Mouse (Mus musculus) heart, adult 2 months (tissue): ENCODE measurements at regions not wholly inside any gene's neighbourhood (a gene's known extent, or its start where the extent isn't known, plus 50 kb on each side); places are given as distances from the start of the nearest gene placed in this dataset.

Experiments
- DNase-seq, 2 experiments: peaks; one replicate each; pipeline ENCODE4 v3.0.0; 2021
- H3K27ac ChIP-seq: fragments of 200-600 bp; 2 replicates; pipeline ENCODE4 v1.8.1; 2022
- H3K27me3 ChIP-seq: fragments of 200-500 bp; 2 replicates; pipeline ENCODE4 v1.6.1; 2012; ENCODE audit warnings: mild to moderate bottlenecking, low read length, inconsistent platforms, mixed read lengths; ENCODE audit not compliant: control insufficient read depth, insufficient read depth
- H3K36me3 ChIP-seq: fragments of 200-500 bp; 2 replicates; pipeline ENCODE4 v1.6.1; 2012; ENCODE audit warnings: low read length, inconsistent platforms; ENCODE audit not compliant: control insufficient read depth, insufficient read depth
- H3K4me1 ChIP-seq: fragments of 200-500 bp; 2 replicates; pipeline ENCODE4 v1.6.1; 2011; ENCODE audit warnings: low read length; ENCODE audit not compliant: control insufficient read depth, insufficient read depth
- H3K4me3 ChIP-seq: fragments of 200-600 bp; 2 replicates; pipeline ENCODE4 v1.8.1; 2022
- H3K79me2 ChIP-seq: fragments of 200-500 bp; replicated peaks from 2 replicates; pipeline ENCODE4 v1.6.1; 2012; ENCODE audit warnings: mild to moderate bottlenecking, inconsistent platforms, low read length, moderate library complexity, mixed read lengths; ENCODE audit not compliant: control insufficient read depth, insufficient read depth
- H3K9ac ChIP-seq: fragments of 200-500 bp; 2 replicates; pipeline ENCODE4 v1.6.1; 2012; ENCODE audit warnings: low read depth, mild to moderate bottlenecking, control low read depth, inconsistent platforms, low read length, mixed read lengths
- CTCF ChIP-seq: fragments of 200-600 bp; IDR thresholded peaks from 2 replicates; pipeline ENCODE4 v1.8.1; 2022; ENCODE audit warnings: antibody characterized with exemption, mild to moderate bottlenecking, moderate library complexity
- EP300 ChIP-seq: fragments of 200-500 bp; IDR thresholded peaks from 2 replicates; pipeline ENCODE4 v1.6.1; 2011; ENCODE audit warnings: low read depth, low read length, control low read depth; ENCODE audit not compliant: insufficient read depth
- POLR2A ChIP-seq: fragments of 200-500 bp; IDR thresholded peaks from 2 replicates; pipeline ENCODE4 v1.6.1; 2011; ENCODE audit warnings: mild to moderate bottlenecking, low read depth, low read length, control low read depth; ENCODE audit not compliant: insufficient read depth
- WGBS: fragments of 180-500 bp; shearing (Covaris S2); methylation state at CpG from one replicate; pipeline ENCODE4 v1.1.7; 2018; 5-methylcytosine and 5-hydroxymethylcytosine counted together
- intact Hi-C: fragments of 180-260 bp; cut with DNase I; formaldehyde crosslinking; loops from one replicate; pipeline ENCODE4 v1.15.1; 2025

GRCm38 (mm10) chr2:46218336-46218957 lies 1101.3 kb upstream of the Zeb2 start:
- no peaks in the 10 kb centered on the region for H3K27me3 ChIP-seq
- WGBS = 86% methylated on average over 7 of the region's 7 CpGs
- H3K9ac ChIP-seq = no peak overlapping the region
- H3K27ac ChIP-seq = no peak overlapping the region
- H3K4me1 ChIP-seq = no peaks in the 10 kb centered on the region
- DNase-seq = no peak
- no peak overlapping the region for H3K4me3 ChIP-seq
- intact Hi-C loops = no loop called here
- H3K36me3 ChIP-seq = no peaks in the 10 kb centered on the region
- TF ChIP-seq CTCF (peak; percentile 56), EP300 (no peak)
- H3K79me2 ChIP-seq = no peaks in the 10 kb centered on the region

- no peak for TF ChIP-seq POLR2A
- TF ChIP-seq CTCF = no peak
- no peak for TF ChIP-seq EP300
- H3K9ac ChIP-seq = no peak overlapping the region
- 26% methylated on average over 1 of the region's 1 CpGs for WGBS
- no peak overlapping the region for H3K4me3 ChIP-seq
- DNase-seq = no peak
- no peaks in the 10 kb centered on the region for H3K79me2 ChIP-seq
- no peaks in the 10 kb centered on the region for H3K4me1 ChIP-seq
- H3K27me3 ChIP-seq = no peaks in the 10 kb centered on the region
- intact Hi-C loops = no loop called here
- no peaks in the 10 kb centered on the region for H3K36me3 ChIP-seq
- H3K27ac ChIP-seq = no peak overlapping the region
Measured at GRCm38 (mm10) chr2:46199341-46199740, 1082.1 kb upstream of the Zeb2 start.

- Histone ChIP-seq H3K4me1 (no peaks in the 10 kb centered on the region), H3K27ac (no peak overlapping the region), H3K4me3 (no peak overlapping the region), H3K36me3 (no peaks in the 10 kb centered on the region), H3K9ac (no peak overlapping the region), H3K79me2 (no peaks in the 10 kb centered on the region), H3K27me3 (no peaks in the 10 kb centered on the region)
- TF ChIP-seq EP300 (no peak), POLR2A (no peak), CTCF (no peak)
- no peak for DNase-seq
- intact Hi-C loops = no loop called here
Measured at GRCm38 (mm10) chr2:46187265-46187888, 1070.2 kb upstream of the Zeb2 start.

- intact Hi-C loops = no loop called here
- Histone ChIP-seq H3K36me3 (no peaks in the 10 kb centered on the region), H3K27ac (no peak overlapping the region), H3K9ac (no peak overlapping the region), H3K27me3 (no peaks in the 10 kb centered on the region), H3K79me2 (no peaks in the 10 kb centered on the region), H3K4me3 (no peak overlapping the region), H3K4me1 (no peaks in the 10 kb centered on the region)
- 83% methylated on average over 2 of the region's 2 CpGs for WGBS
- TF ChIP-seq CTCF (no peak), EP300 (no peak), POLR2A (no peak)
- DNase-seq = no peak
Measured at GRCm38 (mm10) chr2:46183241-46183640, 1066.0 kb upstream of the Zeb2 start.

- Histone ChIP-seq H3K27me3 (no peaks in the 10 kb centered on the region), H3K4me1 (no peaks in the 10 kb centered on the region), H3K79me2 (no peaks in the 10 kb centered on the region), H3K36me3 (no peaks in the 10 kb centered on the region), H3K27ac (no peak overlapping the region), H3K4me3 (no peak overlapping the region), H3K9ac (no peak overlapping the region)
- TF ChIP-seq CTCF = no peak
- TF ChIP-seq EP300 = no peak
- TF ChIP-seq POLR2A = no peak
- intact Hi-C loops = no loop called here
- DNase-seq = no peak
- WGBS = 51% methylated on average over 4 of the region's 4 CpGs
Measured at GRCm38 (mm10) chr2:46179741-46180140, 1062.5 kb upstream of the Zeb2 start.

DNA sequence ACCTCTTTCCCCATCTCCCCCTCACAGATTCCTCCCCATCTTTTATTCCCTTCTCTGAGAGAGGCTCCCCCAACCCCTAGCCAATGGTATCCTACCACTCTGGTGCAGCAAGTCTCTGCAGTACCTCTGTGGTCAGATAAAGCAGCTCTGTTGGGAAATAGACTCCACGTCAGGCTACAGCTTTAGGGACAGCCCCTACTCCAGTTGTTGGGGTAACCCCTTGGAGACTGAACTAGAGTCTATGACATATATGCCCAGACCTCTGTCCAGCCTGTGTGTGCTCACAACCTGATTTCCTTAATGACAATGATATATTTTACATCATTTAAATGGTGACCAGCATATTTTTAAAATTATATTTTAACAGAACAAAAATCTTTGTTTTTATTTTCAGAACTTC lies 1051.3 kb upstream of the Zeb2 start:
- no peak for DNase-seq
- WGBS = 29% methylated on average over 1 of the region's 1 CpGs
- H3K27ac ChIP-seq = no peak overlapping the region
- H3K36me3 ChIP-seq = no peaks in the 10 kb centered on the region
- H3K4me3 ChIP-seq = no peak overlapping the region
- no peak overlapping the region for H3K9ac ChIP-seq
- no peaks in the 10 kb centered on the region for H3K27me3 ChIP-seq
- intact Hi-C loops = no loop called here
- no peaks in the 10 kb centered on the region for H3K79me2 ChIP-seq
- TF ChIP-seq POLR2A (no peak), EP300 (no peak), CTCF (no peak)
- H3K4me1 ChIP-seq = no peaks in the 10 kb centered on the region
